Mouse (Mus musculus) midbrain, embryonic 14.5 days (tissue): ENCODE data around the gene Lcn10. TPM values are rescaled to one million over a fixed set of nuclear protein-coding genes. Genes with fewer than 3 reads are reported as not detected.
"Not testable (repeated sequence)": the region's sequence is repeated elsewhere in the genome, so short reads cannot be mapped to it uniquely, and the experiment has no call there.

Source experiments
- ATAC-seq: fragments of 200-750 bp; cut with Nextera tagmentation; 2 replicates; pipeline ENCODE4 v1.8.0; 2017; ENCODE audit warnings: moderate number of reproducible peaks, moderate library complexity; ENCODE audit not compliant: low FRiP score, low TSS enrichment
- DNase-seq: peaks from one replicate; pipeline ENCODE4 v3.0.0-alpha.2; 2015
- H3K27ac ChIP-seq: fragments of 300-500 bp; sonication (generic); replicated peaks from 2 replicates; pipeline ENCODE4 v1.5.1; 2014; ENCODE audit warnings: mild to moderate bottlenecking, low read depth, low read length, moderate library complexity
- H3K27me3 ChIP-seq: fragments of 300-500 bp; sonication (generic); 2 replicates; pipeline ENCODE4 v1.6.1; 2014; ENCODE audit warnings: low read length, control low read depth, mixed read lengths; ENCODE audit not compliant: control insufficient read depth, insufficient read depth
- H3K36me3 ChIP-seq: fragments of 300-500 bp; sonication (generic); 2 replicates; pipeline ENCODE4 v1.6.1; 2014; ENCODE audit warnings: low read length, control low read depth; ENCODE audit not compliant: control insufficient read depth, insufficient read depth
- H3K4me1 ChIP-seq: fragments of 300-500 bp; sonication (generic); 2 replicates; pipeline ENCODE4 v1.6.1; 2014; ENCODE audit warnings: mild to moderate bottlenecking, antibody characterized with exemption, low read length, control low read depth; ENCODE audit not compliant: control insufficient read depth, insufficient read depth
- H3K4me2 ChIP-seq: fragments of 300-500 bp; sonication (generic); 2 replicates; pipeline ENCODE4 v1.6.1; 2014; ENCODE audit warnings: mild to moderate bottlenecking, low read length, moderate library complexity
- H3K4me3 ChIP-seq: fragments of 300-500 bp; sonication (generic); replicated peaks from 2 replicates; pipeline ENCODE4 v1.5.1; 2014; ENCODE audit warnings: low read depth, low read length
- H3K9ac ChIP-seq: fragments of 300-500 bp; sonication (generic); replicated peaks from 2 replicates; pipeline ENCODE4 v1.6.1; 2014; ENCODE audit warnings: mild to moderate bottlenecking, low read length, moderate library complexity
- H3K9me3 ChIP-seq: fragments of 300-500 bp; sonication (generic); 2 replicates; pipeline ENCODE4 v1.6.1; 2016; ENCODE audit warnings: low read length, control low read depth, mixed read lengths; ENCODE audit not compliant: control insufficient read depth
- WGBS: fragments of 180-500 bp; shearing (Covaris S2); extraction: QIAGEN DNeasy Blood & Tissue Kit; methylation state at CpG from one replicate; pipeline ENCODE4 v1.1.7; 2014; 5-methylcytosine and 5-hydroxymethylcytosine counted together
- polyA plus RNA-seq: library from polyadenylated mRNA; unstranded; fragments of >200 nt; fragmentation: Nextera tagmentation; extraction: Ambion mirVana; gene quantifications from 2 replicates; pipeline ENCODE4 v1.2.1, GENCODE M21; 2014

Lcn10 gene
- polyA plus RNA-seq, 1 experiment from 2014 or later = not detected

DNA sequence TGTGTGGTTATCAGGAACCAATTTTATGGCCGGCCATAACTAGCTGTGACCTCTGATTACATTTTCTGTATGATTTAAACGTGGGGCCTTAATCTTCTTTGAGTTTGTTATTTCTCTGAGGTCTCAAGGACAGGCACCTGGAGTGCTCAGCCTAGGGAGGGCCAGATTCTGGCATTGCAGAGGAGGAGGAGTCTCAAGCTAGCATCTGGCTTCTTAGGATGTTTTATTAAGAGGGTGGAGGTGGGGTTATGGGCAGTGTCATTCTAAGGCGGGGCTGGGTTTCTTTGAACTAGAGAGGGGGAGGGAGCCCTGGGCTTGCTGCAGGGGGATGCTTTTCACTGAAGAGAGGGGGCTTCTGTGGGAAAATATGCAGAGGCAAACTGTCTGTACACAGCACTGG is 29.1 kb downstream of the Lcn10 start:
- H3K36me3 ChIP-seq, H3K27ac ChIP-seq, H3K9ac ChIP-seq, H3K4me3 ChIP-seq, DNase-seq, ATAC-seq, H3K9me3 ChIP-seq, H3K4me2 ChIP-seq, H3K27me3 ChIP-seq: not testable (repeated sequence)
- WGBS = 36% methylated on average over 3 of the region's 3 CpGs
- peaks cover 13% of the 10 kb centered on the region for H3K4me1 ChIP-seq

DNA sequence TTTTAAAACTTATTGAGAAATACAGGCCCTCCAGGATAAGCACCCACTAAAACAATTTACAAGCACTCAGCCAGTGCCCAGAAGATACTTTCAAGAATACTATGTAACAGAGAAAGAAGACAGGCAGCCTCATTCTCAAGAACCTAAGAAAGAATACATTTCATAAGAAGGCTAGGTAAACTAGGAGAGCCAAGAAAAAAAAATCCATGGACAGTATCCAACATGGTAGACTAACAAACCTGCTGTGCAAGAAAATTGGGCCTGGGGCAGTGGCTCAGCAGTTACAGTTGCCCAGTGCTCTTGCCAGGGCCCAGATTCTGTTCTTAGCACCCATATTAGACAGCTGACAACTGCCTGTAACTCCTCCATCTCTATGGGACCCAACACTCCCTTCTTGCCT is 34.7 kb downstream of the Lcn10 start:
- no peak overlapping the region for H3K27ac ChIP-seq
- DNase-seq = no peak
- H3K36me3 ChIP-seq = no peaks in the 10 kb centered on the region
- H3K4me1 ChIP-seq = no peaks in the 10 kb centered on the region
- no peaks in the 10 kb centered on the region for H3K27me3 ChIP-seq
- no peak overlapping the region for H3K9ac ChIP-seq
- no peak overlapping the region for H3K4me2 ChIP-seq
- no peak overlapping the region for H3K4me3 ChIP-seq
- no peak for ATAC-seq
- no peaks in the 10 kb centered on the region for H3K9me3 ChIP-seq

DNA sequence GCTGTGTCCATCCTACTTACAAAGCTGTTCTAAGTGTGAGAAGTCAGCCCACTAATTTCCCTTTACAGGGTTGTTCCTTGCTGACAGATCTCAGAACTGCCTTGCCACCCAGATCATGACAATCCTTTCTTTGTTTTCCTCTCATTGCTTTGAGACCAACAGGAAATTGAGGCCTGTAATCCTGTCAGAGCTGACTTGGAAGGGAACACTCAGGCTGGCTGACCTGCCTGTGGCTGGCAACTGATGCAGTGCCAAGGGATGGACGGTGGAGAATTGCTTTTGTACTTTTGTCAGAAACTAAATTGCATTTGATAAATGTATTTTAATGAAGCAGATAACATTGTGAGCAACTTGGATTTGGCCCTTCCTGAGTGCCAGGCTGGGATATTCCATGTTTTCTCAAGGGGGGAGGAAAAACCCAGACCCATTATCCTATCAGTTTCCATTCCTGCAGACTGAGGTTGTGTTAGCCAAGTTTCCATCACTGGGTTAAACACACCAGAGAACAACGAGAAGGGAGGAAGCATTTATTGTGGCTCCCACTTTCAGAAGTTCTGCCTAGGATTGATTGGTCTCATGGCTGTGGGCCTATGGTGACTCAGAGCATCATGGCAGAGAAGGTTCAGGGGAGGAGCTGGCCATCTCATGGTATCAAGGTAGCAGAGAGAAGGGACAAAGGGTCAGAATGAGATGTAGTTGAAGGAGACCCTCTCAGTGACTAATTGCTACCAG is 50.8 kb downstream of the Lcn10 start:
- Histone ChIP-seq H3K4me1 (no peaks in the 10 kb centered on the region), H3K4me3 (no peak overlapping the region), H3K9ac (no peak overlapping the region), H3K4me2 (no peak overlapping the region), H3K36me3 (no peaks in the 10 kb centered on the region), H3K9me3 (no peaks in the 10 kb centered on the region), H3K27ac (no peak overlapping the region), H3K27me3 (no peaks in the 10 kb centered on the region)
- WGBS = 62% methylated on average over 2 of the region's 2 CpGs
- ATAC-seq = no peak
- no peak for DNase-seq

Other genes starting within 250 kb of the Lcn10 start
- gene Clic3, start 225.9 kb upstream of the Lcn10 start, polyA plus RNA-seq = 1.7 and 1.9 TPM in 2 replicates
- 95.4 and 126 TPM in 2 replicates for gene Paxx, start 221.6 kb upstream of the Lcn10 start, polyA plus RNA-seq
- gene Ptgds, start 212.7 kb upstream of the Lcn10 start, polyA plus RNA-seq = 3.7 and 71.9 TPM in 2 replicates
- gene Lcn12, start 188.8 kb upstream of the Lcn10 start, polyA plus RNA-seq = not detected in 2 replicates
- 110 and 117 TPM in 2 replicates for gene Fbxw5, start 182.0 kb upstream of the Lcn10 start, polyA plus RNA-seq
- gene C8g, start 181.0 kb upstream of the Lcn10 start, polyA plus RNA-seq = 5.5 and 6.1 TPM in 2 replicates
- 17.3 and 19.2 TPM in 2 replicates for gene Traf2, start 135.8 kb upstream of the Lcn10 start, polyA plus RNA-seq
- gene Edf1, start 124.9 kb upstream of the Lcn10 start, polyA plus RNA-seq = 318 and 409 TPM in 2 replicates
- 2.1 and 3.9 TPM in 2 replicates for gene Mamdc4, start 107.9 kb upstream of the Lcn10 start, polyA plus RNA-seq
- 167 and 206 TPM in 2 replicates for gene Phpt1, start 107.5 kb upstream of the Lcn10 start, polyA plus RNA-seq
- gene Ajm1, start 101.0 kb upstream of the Lcn10 start, polyA plus RNA-seq = 8.8 and 9.2 TPM in 2 replicates
- 60.9 and 62.6 TPM in 2 replicates for gene Rabl6, start 74.2 kb upstream of the Lcn10 start, polyA plus RNA-seq
- 0.28 and 0.33 TPM in 2 replicates for gene Ccdc183, start 65.0 kb upstream of the Lcn10 start, polyA plus RNA-seq
- 38.4 and 46.5 TPM in 2 replicates for gene Tmem141, start 60.7 kb upstream of the Lcn10 start, polyA plus RNA-seq
- gene Fcna, start 54.7 kb upstream of the Lcn10 start, polyA plus RNA-seq = 2.8 TPM in 1 of 2 replicates, not detected in the other
- not detected in 2 replicates for gene Lcn8, start 29.6 kb upstream of the Lcn10 start, polyA plus RNA-seq
- gene Lcn5, start 24.8 kb upstream of the Lcn10 start, polyA plus RNA-seq = not detected in 2 replicates
- not detected in 2 replicates for gene Lcn6, start 5.9 kb upstream of the Lcn10 start, polyA plus RNA-seq
- not detected in 2 replicates for gene Obp2a, start 17.3 kb downstream of the Lcn10 start, polyA plus RNA-seq
- 114 and 151 TPM in 2 replicates for gene Bmyc, start 24.0 kb downstream of the Lcn10 start, polyA plus RNA-seq
- gene Obp2b, start 54.3 kb downstream of the Lcn10 start, polyA plus RNA-seq = not detected in 2 replicates
- gene Lcn3, start 82.8 kb downstream of the Lcn10 start, polyA plus RNA-seq = not detected in 2 replicates
- not detected in 2 replicates for gene Lcn11, start 94.3 kb downstream of the Lcn10 start, polyA plus RNA-seq
- gene Gm13539, start 99.5 kb downstream of the Lcn10 start, polyA plus RNA-seq = not detected in 2 replicates
- gene Glt6d1, start 133.1 kb downstream of the Lcn10 start, polyA plus RNA-seq = not detected in 2 replicates
- not detected in 2 replicates for gene Lcn9, start 140.4 kb downstream of the Lcn10 start, polyA plus RNA-seq
- not detected in 2 replicates for gene Sohlh1, start 164.5 kb downstream of the Lcn10 start, polyA plus RNA-seq
- 10.1 and 11.3 TPM in 2 replicates for gene Kcnt1, start 181.0 kb downstream of the Lcn10 start, polyA plus RNA-seq